Comparison of ENCODE assay signal across 12 mouse cellular contexts in the genomic region with DNA sequence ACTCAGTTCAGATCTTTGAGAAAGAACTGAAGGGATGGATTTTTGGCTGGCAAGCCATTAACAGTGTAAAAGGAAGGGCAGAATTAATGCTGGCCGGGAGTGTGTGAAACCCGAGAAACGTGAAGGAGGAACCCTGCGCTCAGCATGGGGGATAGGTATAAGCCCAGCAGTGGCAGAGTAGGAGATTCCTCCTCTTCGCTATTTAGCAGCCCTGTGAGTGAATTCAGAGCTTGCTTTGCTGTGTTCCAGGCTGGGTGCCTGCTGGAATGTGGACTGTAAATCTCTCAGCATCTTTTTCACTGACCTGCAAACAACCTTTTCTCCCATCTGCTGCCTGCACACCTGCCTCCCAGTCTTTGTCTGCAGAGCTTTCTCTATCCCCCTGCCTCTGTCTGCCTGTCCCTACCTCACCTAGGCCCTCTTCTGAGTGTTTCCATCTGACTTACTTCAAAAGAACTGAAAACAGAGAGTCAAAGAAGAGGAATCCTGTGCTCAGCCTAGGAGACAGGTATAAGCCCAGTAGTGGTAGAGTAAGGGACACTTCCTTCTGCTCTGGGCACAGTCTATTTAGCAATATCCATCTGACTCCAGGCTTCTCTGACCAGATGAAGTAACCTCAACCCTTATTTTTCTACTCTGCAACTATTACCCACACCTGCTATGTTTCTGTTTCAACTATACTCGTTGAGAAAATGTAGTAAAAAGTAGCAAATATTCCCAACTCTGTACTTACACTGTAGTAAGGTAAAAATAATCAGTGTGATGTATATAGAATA.
DNase-seq lines count a peak whose midpoint lies in the region; ATAC-seq and TF ChIP-seq lines count a peak whose summit lies in the region.
"Had no signal": no experiment of that assay in that cellular context is flagged by ENCODE, and none has a peak within 500 bp of the region (broad histone marks: within the 10 kb centered on the region; RNA-seq: fewer than 3 reads in every experiment).

No protein-coding gene starts in this region.

- H3K9me3 ChIP-seq in CH12.LX (replicated peaks; ENCODE audit: low read length), result no peaks in the 10 kb centered on the region
- no peaks in the 10 kb centered on the region for H3K9me3 ChIP-seq in limb, embryonic 12.5 days
- H3K9me3 ChIP-seq: liver, embryonic 12.5 days; midbrain, embryonic 15.5 days had no signal

- DNase-seq in embryo, embryonic 10 days (ENCODE audit: low spot score), result peak; percentile 39
- DNase-seq in embryo, embryonic 9.5 days (ENCODE audit: extremely low spot score), result no peak
- DNase-seq in CH12.LX (ENCODE audit: extremely low read depth) (no peak), MN1 (ENCODE audit: low spot score) (no peak)
- DNase-seq in embryo, embryonic 10.5 days (ENCODE audit: low spot score), result peak; percentile 30
- no peak for DNase-seq in right cerebral cortex, postnatal 10 days (ENCODE audit: low spot score in 2 of 2)
- no peak for DNase-seq in thymus, postnatal 0 days (ENCODE audit: low spot score)
- DNase-seq: heart, postnatal 36 days; lung, postnatal 14 days had no signal

- ATAC-seq in limb, embryonic 12.5 days (ENCODE audit: insufficient number of reproducible peaks, insufficient read depth, low FRiP score, low TSS enrichment, low read depth), result peak; percentile 68; the same call in 1 of the 2 replicates
- ATAC-seq: liver, embryonic 12.5 days; midbrain, embryonic 15.5 days had no signal

- in situ Hi-C loops in CH12.LX (cut with MboI; ENCODE audit: low pct_ligation_motif_present, low pct_unique_long_range_greater_than_20kb, low sequenced_read_pairs), result no loop called here

- no peak for TF ChIP-seq EP300 in CH12.LX (IDR thresholded peaks at IDR 0.05; ENCODE audit: low read length)

- no peak for TF ChIP-seq POLR2A in CH12.LX (IDR thresholded peaks at IDR 0.05; ENCODE audit: low read depth, low read length)

- H3K4me1 ChIP-seq in CH12.LX (ENCODE audit: control insufficient read depth in 1 of 2, insufficient read depth in 2 of 2), result no peaks in the 10 kb centered on the region
- peaks cover 16% of the 10 kb centered on the region for H3K4me1 ChIP-seq in limb, embryonic 12.5 days (replicated peaks)
- H3K4me1 ChIP-seq: liver, embryonic 12.5 days had no signal

- H3K4me3 ChIP-seq in CH12.LX (replicated peaks in 1 of 3; ENCODE audit: low read depth in 2 of 3, low read length in 2 of 3, poor library complexity in 1 of 3), result no peak overlapping the region
- H3K4me3 ChIP-seq in limb, embryonic 12.5 days (replicated peaks), result no peak overlapping the region
- H3K4me3 ChIP-seq: liver, embryonic 12.5 days; midbrain, embryonic 15.5 days had no signal

- no peak for TF ChIP-seq RAD21 in CH12.LX (IDR thresholded peaks at IDR 0.05; ENCODE audit: low read depth, low read length)

- H3K4me2 ChIP-seq in CH12.LX (ENCODE audit: insufficient read depth, low read depth, poor library complexity, severe bottlenecking), result no peak overlapping the region
- no peak overlapping the region for H3K4me2 ChIP-seq in limb, embryonic 12.5 days
- H3K4me2 ChIP-seq: liver, embryonic 12.5 days; midbrain, embryonic 15.5 days had no signal

- no peaks in the 10 kb centered on the region for H3K36me3 ChIP-seq in CH12.LX (replicated peaks in 1 of 2; ENCODE audit: control insufficient read depth in 1 of 2, insufficient read depth in 1 of 2, low read length in 1 of 2)
- no peaks in the 10 kb centered on the region for H3K36me3 ChIP-seq in limb, embryonic 12.5 days
- H3K36me3 ChIP-seq: liver, embryonic 12.5 days; midbrain, embryonic 15.5 days had no signal

- no peaks in the 10 kb centered on the region for H3K79me2 ChIP-seq in CH12.LX (replicated peaks; ENCODE audit: control insufficient read depth, extremely low read depth, insufficient read depth, poor library complexity, severe bottlenecking)

- H3K27ac ChIP-seq in CH12.LX (ENCODE audit: insufficient read depth, low read depth), result no peak overlapping the region
- H3K27ac ChIP-seq in limb, embryonic 12.5 days, result no peak overlapping the region; the same call in 1 of the 2 replicates
- H3K27ac ChIP-seq: liver, embryonic 12.5 days; midbrain, embryonic 15.5 days had no signal

- no peak for TF ChIP-seq CTCF in CH12.LX (conservative IDR thresholded peaks at IDR 0.05 in 1 of 2, IDR thresholded peaks at IDR 0.05 in 1 of 2; ENCODE audit: low read depth in 2 of 2, low read length in 2 of 2)

- H3K27me3 ChIP-seq in CH12.LX (replicated peaks), result no peaks in the 10 kb centered on the region
- H3K27me3 ChIP-seq in limb, embryonic 12.5 days, result no peaks in the 10 kb centered on the region
- H3K27me3 ChIP-seq: liver, embryonic 12.5 days; midbrain, embryonic 15.5 days had no signal

- H3K9ac ChIP-seq in CH12.LX (ENCODE audit: insufficient read depth, low read depth), result no peak overlapping the region
- H3K9ac ChIP-seq in limb, embryonic 12.5 days (replicated peaks), result no peak overlapping the region
- H3K9ac ChIP-seq: liver, embryonic 12.5 days; midbrain, embryonic 15.5 days had no signal

- dilution Hi-C loops in CH12.LX (cut with MboI; ENCODE audit: extremely low pct_ligation_motif_present, extremely low pct_unique_long_range_greater_than_20kb, low sequenced_read_pairs), result no loop called here

- WGBS in limb, embryonic 12.5 days, result 17% methylated on average over 6 of the region's 6 CpGs

TF ChIP-seq in CH12.LX, 34 proteins besides CTCF, POLR2A, EP300 and RAD21:
- 0 out of 2 replicates have a peak, but pooled peaks have one; percentile 18 for TF ChIP-seq BHLHE40 (IDR thresholded peaks at IDR 0.05; ENCODE audit: low read depth, low read length)
- TF ChIP-seq GABPA (IDR thresholded peaks at IDR 0.05; ENCODE audit: insufficient replicate concordance, low read depth, low read length), result no peak
- no peak for TF ChIP-seq E2F4 (IDR thresholded peaks at IDR 0.05; ENCODE audit: insufficient replicate concordance, low read depth, low read length)

Comparison
In these comparisons a context has a peak if more than half of its experiments do, and no peak if none do; other contexts are left out.
1. DNase-seq: peak in embryo, embryonic 10 days (single experiment) and embryo, embryonic 10.5 days (single experiment); none in embryo, embryonic 9.5 days (single experiment), CH12.LX (single experiment), right cerebral cortex, postnatal 10 days (0 of 2), MN1 (single experiment) and thymus, postnatal 0 days (single experiment).